ENCODE assay signal across 14 mouse cellular contexts in genomic region chr16:91740184-91740917, GRCm38 (mm10). TPM values are rescaled to one million over a fixed set of nuclear protein-coding genes. Genes with fewer than 3 reads are reported as not detected.
DNase-seq lines count a peak whose midpoint lies in the region; ATAC-seq and TF ChIP-seq lines count a peak whose summit lies in the region.
"Had no signal": no experiment of that assay in that cellular context is flagged by ENCODE, and none has a peak within 500 bp of the region (broad histone marks: within the 10 kb centered on the region; RNA-seq: fewer than 3 reads in every experiment).

No protein-coding gene starts in this region.

- H3K4me3 ChIP-seq in hindbrain, embryonic 12.5 days, result no peak overlapping the region
- no peak overlapping the region for H3K4me3 ChIP-seq in hindbrain, embryonic 14.5 days (replicated peaks; ENCODE audit: low read length)
- H3K4me3 ChIP-seq in neural tube, embryonic 11.5 days (ENCODE audit: low read depth, low read length), result no peak overlapping the region
- H3K4me3 ChIP-seq in lung, postnatal 0 days (ENCODE audit: low read depth, low read length), result no peak overlapping the region
- H3K4me3 ChIP-seq: embryonic facial prominence, embryonic 15.5 days; neural tube, embryonic 12.5 days had no signal

- peak; percentile 18 for DNase-seq in adrenal gland, postnatal 25 days
- DNase-seq in adrenal gland, postnatal 4 days (ENCODE audit: low spot score in 2 of 2), result no peak
- DNase-seq in hindbrain, embryonic 14.5 days (ENCODE audit: low spot score), result no peak
- no peak for DNase-seq in neural tube, embryonic 11.5 days (ENCODE audit: low spot score)
- no peak for DNase-seq in neural tube, embryonic 10.5 days (ENCODE audit: extremely low spot score, low spot score)
- no peak for DNase-seq in frontal cortex, postnatal 14 days (ENCODE audit: low spot score in 2 of 2)
- no peak for DNase-seq in lung, postnatal 0 days (ENCODE audit: low spot score)
- DNase-seq: kidney, postnatal 14 days; lung, postnatal 4 days; thymus, postnatal 14 days had no signal

- ATAC-seq in hindbrain, embryonic 12.5 days (ENCODE audit: low FRiP score), result no peak
- no peak for ATAC-seq in hindbrain, embryonic 14.5 days (ENCODE audit: low FRiP score)
- ATAC-seq in neural tube, embryonic 11.5 days (ENCODE audit: insufficient read depth, low FRiP score, low TSS enrichment), result no peak
- ATAC-seq in lung, postnatal 0 days, result no peak

- H3K27me3 ChIP-seq in hindbrain, embryonic 12.5 days, result no peaks in the 10 kb centered on the region
- H3K27me3 ChIP-seq in hindbrain, embryonic 14.5 days (ENCODE audit: control insufficient read depth, insufficient read depth, low read length), result no peaks in the 10 kb centered on the region
- H3K27me3 ChIP-seq in neural tube, embryonic 11.5 days (ENCODE audit: control insufficient read depth, insufficient read depth, low read length), result no peaks in the 10 kb centered on the region
- H3K27me3 ChIP-seq in lung, postnatal 0 days (replicated peaks; ENCODE audit: insufficient read depth, low read length), result no peaks in the 10 kb centered on the region
- H3K27me3 ChIP-seq: embryonic facial prominence, embryonic 15.5 days; neural tube, embryonic 12.5 days had no signal

- 64% methylated on average over 8 of the region's 8 CpGs for WGBS in hindbrain, embryonic 12.5 days
- WGBS in hindbrain, embryonic 14.5 days, result 61% methylated on average over 8 of the region's 8 CpGs
- 65% methylated on average over 8 of the region's 8 CpGs for WGBS in neural tube, embryonic 11.5 days
- 63% methylated on average over 8 of the region's 8 CpGs for WGBS in lung, postnatal 0 days

- no peak for TF ChIP-seq CTCF in lung, postnatal 0 days (IDR thresholded peaks at IDR 0.05)

- H3K4me2 ChIP-seq in hindbrain, embryonic 12.5 days (replicated peaks), result no peak overlapping the region
- no peak overlapping the region for H3K4me2 ChIP-seq in hindbrain, embryonic 14.5 days (replicated peaks)
- H3K4me2 ChIP-seq in neural tube, embryonic 11.5 days (ENCODE audit: low read depth), result no peak overlapping the region
- no peak overlapping the region for H3K4me2 ChIP-seq in lung, postnatal 0 days (replicated peaks; ENCODE audit: low read depth, low read length)
- H3K4me2 ChIP-seq: embryonic facial prominence, embryonic 15.5 days; neural tube, embryonic 12.5 days had no signal

- H3K4me1 ChIP-seq in hindbrain, embryonic 12.5 days, result peaks cover 52% of the 10 kb centered on the region
- H3K4me1 ChIP-seq in hindbrain, embryonic 14.5 days (replicated peaks; ENCODE audit: control insufficient read depth, insufficient read depth, low read length), result peaks cover 35% of the 10 kb centered on the region
- peaks cover 9% of the 10 kb centered on the region for H3K4me1 ChIP-seq in neural tube, embryonic 11.5 days (ENCODE audit: control insufficient read depth, insufficient read depth, low read length)
- peaks cover 3% of the 10 kb centered on the region; the same call in 1 of the 2 replicates for H3K4me1 ChIP-seq in lung, postnatal 0 days (ENCODE audit: insufficient read depth, low read depth, low read length)

- H3K36me3 ChIP-seq in hindbrain, embryonic 12.5 days, result no peaks in the 10 kb centered on the region
- no peaks in the 10 kb centered on the region for H3K36me3 ChIP-seq in hindbrain, embryonic 14.5 days (replicated peaks; ENCODE audit: control insufficient read depth, insufficient read depth)
- H3K36me3 ChIP-seq in neural tube, embryonic 11.5 days (ENCODE audit: control insufficient read depth, insufficient read depth, low read length), result no peaks in the 10 kb centered on the region; the same call in 1 of the 2 replicates
- H3K36me3 ChIP-seq in lung, postnatal 0 days (ENCODE audit: insufficient read depth, low read length), result no peaks in the 10 kb centered on the region
- H3K36me3 ChIP-seq: embryonic facial prominence, embryonic 15.5 days; neural tube, embryonic 12.5 days had no signal

- no peak for TF ChIP-seq EP300 in lung, postnatal 0 days (IDR thresholded peaks at IDR 0.05)

- peak overlapping the region; percentile 12; the same call in 1 of the 2 replicates for H3K27ac ChIP-seq in hindbrain, embryonic 12.5 days
- H3K27ac ChIP-seq in hindbrain, embryonic 14.5 days, result no peak overlapping the region
- H3K27ac ChIP-seq in neural tube, embryonic 11.5 days (ENCODE audit: low read depth, low read length), result no peak overlapping the region
- H3K27ac ChIP-seq in lung, postnatal 0 days (ENCODE audit: low read length), result no peak overlapping the region
- H3K27ac ChIP-seq: embryonic facial prominence, embryonic 15.5 days; liver, embryonic 14.5 days; neural tube, embryonic 12.5 days had no signal

- no peaks in the 10 kb centered on the region for H3K9me3 ChIP-seq in hindbrain, embryonic 12.5 days (replicated peaks)
- no peaks in the 10 kb centered on the region for H3K9me3 ChIP-seq in hindbrain, embryonic 14.5 days (ENCODE audit: control insufficient read depth, low read length)
- H3K9me3 ChIP-seq in neural tube, embryonic 11.5 days (ENCODE audit: control insufficient read depth, low read length), result no peaks in the 10 kb centered on the region
- no peaks in the 10 kb centered on the region for H3K9me3 ChIP-seq in lung, postnatal 0 days (ENCODE audit: low read length)
- H3K9me3 ChIP-seq: embryonic facial prominence, embryonic 15.5 days; neural tube, embryonic 12.5 days had no signal

- no peak overlapping the region for H3K9ac ChIP-seq in hindbrain, embryonic 12.5 days
- H3K9ac ChIP-seq in hindbrain, embryonic 14.5 days, result no peak overlapping the region; the same call in 1 of the 2 replicates
- H3K9ac ChIP-seq in neural tube, embryonic 11.5 days (ENCODE audit: low read length), result 0 out of 2 replicates have a peak overlapping the region, but pooled peaks have one; percentile 7
- no peak overlapping the region for H3K9ac ChIP-seq in lung, postnatal 0 days (replicated peaks; ENCODE audit: low read depth)
- H3K9ac ChIP-seq: embryonic facial prominence, embryonic 15.5 days; liver, embryonic 14.5 days; neural tube, embryonic 12.5 days had no signal

RNA-seq across cellular contexts. Expression of gene Itsn1, which starts 11.3 kb away (rescaled TPM):
- total RNA-seq in adrenal gland, postnatal 25 days (2021), result 39.3 and 50.3 TPM in 2 replicates
- total RNA-seq in adrenal gland, postnatal 4 days (2021), result 10 to 100 TPM; 54.5 to 59.7 TPM
- 79.2 and 83.0 TPM in 2 replicates for polyA plus RNA-seq in hindbrain, embryonic 12.5 days (2016; fragmentation: Nextera tagmentation; extraction: Ambion mirVana)
- polyA plus RNA-seq in hindbrain, embryonic 14.5 days (2014; fragmentation: Nextera tagmentation; extraction: Ambion mirVana), result 61.8 and 67.1 TPM in 2 replicates
- polyA plus RNA-seq in neural tube, embryonic 11.5 days (2014; fragmentation: Nextera tagmentation; extraction: Ambion mirVana), result 55.8 and 61.2 TPM in 2 replicates
- 9.7 and 12.1 TPM in 2 replicates for polyA plus RNA-seq in lung, postnatal 0 days (2015; fragmentation: Nextera tagmentation; extraction: Ambion mirVana)

RNA-seq across cellular contexts. Expression of gene Cryzl1, which starts 11.6 kb away (rescaled TPM):
- 62.8 and 71.7 TPM in 2 replicates for total RNA-seq in adrenal gland, postnatal 25 days (2021)
- total RNA-seq in adrenal gland, postnatal 4 days (2021), result 10 to 100 TPM; 61.0 to 67.9 TPM
- 81.1 and 83.4 TPM in 2 replicates for polyA plus RNA-seq in hindbrain, embryonic 12.5 days (2016; fragmentation: Nextera tagmentation; extraction: Ambion mirVana)
- polyA plus RNA-seq in hindbrain, embryonic 14.5 days (2014; fragmentation: Nextera tagmentation; extraction: Ambion mirVana), result 101 and 111 TPM in 2 replicates
- 67.9 and 73.2 TPM in 2 replicates for polyA plus RNA-seq in neural tube, embryonic 11.5 days (2014; fragmentation: Nextera tagmentation; extraction: Ambion mirVana)
- 59.3 and 64.8 TPM in 2 replicates for polyA plus RNA-seq in lung, postnatal 0 days (2015; fragmentation: Nextera tagmentation; extraction: Ambion mirVana)

RNA-seq across cellular contexts. Expression of gene Donson, which starts 51.8 kb away (rescaled TPM):
- total RNA-seq in adrenal gland, postnatal 25 days (2021), result 8.7 and 16.7 TPM in 2 replicates
- 10 to 100 TPM; 15.0 to 21.0 TPM for total RNA-seq in adrenal gland, postnatal 4 days (2021)
- polyA plus RNA-seq in hindbrain, embryonic 12.5 days (2016; fragmentation: Nextera tagmentation; extraction: Ambion mirVana), result 28.9 and 31.0 TPM in 2 replicates
- polyA plus RNA-seq in hindbrain, embryonic 14.5 days (2014; fragmentation: Nextera tagmentation; extraction: Ambion mirVana), result 26.4 and 28.1 TPM in 2 replicates
- 33.7 and 36.3 TPM in 2 replicates for polyA plus RNA-seq in neural tube, embryonic 11.5 days (2014; fragmentation: Nextera tagmentation; extraction: Ambion mirVana)
- polyA plus RNA-seq in lung, postnatal 0 days (2015; fragmentation: Nextera tagmentation; extraction: Ambion mirVana), result 6.0 and 8.0 TPM in 2 replicates
